Mouse (Mus musculus): ENCODE data around the gene Plbd2.

The Plbd2 gene

DNA sequence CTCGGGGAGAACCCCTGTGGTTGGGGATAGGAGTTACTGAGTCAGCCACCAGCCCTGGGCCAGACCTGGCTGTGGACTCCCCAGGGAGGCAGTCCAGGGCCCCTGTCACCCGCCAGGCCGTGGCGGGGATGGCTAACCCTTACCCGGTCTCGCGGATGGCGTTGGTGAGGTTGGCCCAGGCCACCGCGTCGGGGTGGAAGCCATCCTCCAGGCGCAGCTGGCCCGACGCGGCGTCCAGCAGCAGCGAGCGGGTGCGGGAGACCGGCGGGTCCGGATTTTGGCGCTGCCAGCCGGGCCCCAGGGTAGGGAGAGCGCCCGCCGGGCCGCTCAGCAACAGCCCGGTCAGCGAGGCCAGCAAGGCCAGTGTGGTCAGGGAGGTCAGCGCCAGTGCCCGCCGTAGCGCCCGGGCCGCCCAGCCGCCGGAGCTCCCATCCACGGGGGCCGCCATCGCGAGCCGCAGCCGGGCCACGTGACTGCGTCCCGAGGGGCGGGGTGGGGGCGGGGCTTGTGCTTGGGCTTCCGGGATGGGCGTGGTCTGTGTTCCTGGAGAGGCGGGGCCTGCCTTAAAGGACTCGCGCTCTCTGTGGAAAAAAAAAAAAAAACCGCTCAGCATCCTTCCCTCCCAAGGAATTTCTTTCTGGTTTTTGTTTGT is at the start of gene Plbd2:
Plbd2 (minus strand) TSS at position 482 of the 652 bp plus-strand sequence.
- TF ChIP-seq GATA4 (IDR thresholded peaks at IDR 0.05; ENCODE audit: insufficient replicate concordance, low read length): no peak

- TF ChIP-seq GATA4 (IDR thresholded peaks at IDR 0.05; ENCODE audit: insufficient replicate concordance, low read length): no peak
These were observed 47.2 kb upstream of the Plbd2 start for GRCm38 (mm10) chr5:120550673-120551072.

- no peak for TF ChIP-seq GATA4 (IDR thresholded peaks at IDR 0.05; ENCODE audit: insufficient replicate concordance, low read length)
These were observed 46.7 kb upstream of the Plbd2 start for GRCm38 (mm10) chr5:120550137-120550536.

DNA sequence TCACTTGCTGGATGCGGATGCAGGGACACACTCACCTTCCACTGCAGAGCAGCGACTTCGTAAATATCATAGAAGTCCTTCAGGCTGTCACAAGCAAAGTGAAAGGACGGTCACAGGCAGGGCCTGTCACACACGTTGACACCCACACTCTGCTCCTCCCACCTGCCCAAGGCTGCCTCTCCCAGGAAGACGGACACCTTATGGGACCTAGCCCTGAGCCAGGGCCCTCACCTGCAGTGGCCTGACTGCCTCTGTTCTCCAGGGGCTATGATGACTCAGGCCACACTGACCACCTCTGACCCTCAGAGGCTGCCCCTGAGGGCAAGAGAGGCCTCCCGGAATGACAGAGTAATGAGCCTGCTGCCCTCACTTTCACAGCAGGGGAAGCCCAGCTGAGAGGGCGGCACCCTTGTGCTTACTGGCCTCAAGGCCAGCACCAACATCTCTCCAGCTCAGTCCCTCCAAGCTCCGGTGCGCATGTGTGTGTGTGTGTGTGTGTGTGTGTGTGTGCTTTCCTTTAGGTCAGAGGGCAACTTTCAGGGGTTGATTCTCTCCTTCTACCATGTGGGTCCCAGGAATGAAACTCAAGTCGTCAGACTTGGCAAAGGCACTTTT is 44.9 kb upstream of the Plbd2 start:
- TF ChIP-seq GATA4 (IDR thresholded peaks at IDR 0.05; ENCODE audit: insufficient replicate concordance, low read length): no peak

GRCm38 (mm10) chr5:120536632-120537031 is 33.2 kb upstream of the Plbd2 start:
- TF ChIP-seq GATA4 (IDR thresholded peaks at IDR 0.05; ENCODE audit: insufficient replicate concordance, low read length): no peak

DNA sequence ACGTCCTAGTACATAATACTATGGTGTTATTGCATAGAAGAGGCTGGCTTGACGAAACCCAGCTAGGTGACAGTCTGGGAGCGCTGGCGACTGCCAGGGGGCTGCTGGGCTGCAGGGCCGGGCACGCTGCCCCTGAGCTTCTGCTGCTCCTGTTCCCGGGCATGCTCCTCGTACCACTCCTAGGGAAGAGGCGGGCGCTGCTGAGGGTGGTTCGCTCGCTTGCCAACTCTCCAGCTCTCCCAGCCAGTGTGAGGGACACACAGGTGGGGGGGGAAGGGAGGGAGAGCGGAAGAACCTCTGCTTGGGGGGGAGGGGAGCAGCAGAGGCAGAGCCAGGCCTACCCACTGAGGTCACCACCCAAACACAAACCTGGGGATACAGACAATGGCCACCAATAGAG is 32.6 kb upstream of the Plbd2 start:
- no peak for TF ChIP-seq GATA4 (IDR thresholded peaks at IDR 0.05; ENCODE audit: insufficient replicate concordance, low read length)

DNA sequence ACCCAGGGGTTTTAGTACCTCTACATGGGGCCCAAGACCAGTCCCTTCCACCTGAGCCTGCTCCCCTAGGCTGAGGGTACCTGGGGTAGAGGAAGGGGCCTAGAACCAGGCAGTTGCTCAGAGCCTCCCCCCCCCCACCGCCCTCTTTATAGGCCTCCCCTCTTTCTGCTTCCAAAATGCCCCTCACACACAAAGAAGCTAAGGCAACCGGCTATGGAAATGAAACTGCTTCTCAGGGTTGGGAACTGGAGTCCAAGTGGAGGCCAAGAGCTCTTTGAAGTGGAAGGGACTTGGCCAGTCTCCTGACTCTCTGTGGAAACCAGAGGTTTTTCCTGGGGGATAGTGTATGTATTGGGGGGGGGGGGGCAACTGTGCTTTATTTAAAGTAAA is 31.3 kb upstream of the Plbd2 start:
- no peak for TF ChIP-seq GATA4 (IDR thresholded peaks at IDR 0.05; ENCODE audit: insufficient replicate concordance, low read length)

GRCm38 (mm10) chr5:120534071-120534685 is 30.8 kb upstream of the Plbd2 start:
- TF ChIP-seq GATA4 (IDR thresholded peaks at IDR 0.05; ENCODE audit: insufficient replicate concordance, low read length): no peak

DNA sequence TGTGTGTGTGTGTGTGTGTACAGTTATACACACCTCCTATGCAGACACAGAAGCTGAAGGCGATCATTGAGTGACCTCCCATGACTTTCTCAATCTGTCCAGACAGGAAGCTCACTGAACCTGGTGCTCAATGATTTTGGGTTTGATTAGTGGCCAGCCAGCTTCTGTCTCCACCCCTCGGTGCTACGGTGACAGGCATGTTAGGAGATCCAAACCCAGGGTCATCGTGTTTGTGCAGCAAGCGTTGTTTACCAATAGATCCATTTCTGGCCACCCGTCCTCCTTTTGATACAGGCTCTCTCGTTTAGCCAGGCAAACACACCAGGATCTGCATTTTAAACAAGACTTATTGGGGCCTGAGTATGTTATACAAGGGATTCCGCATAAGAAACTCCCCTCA is 28.2 kb upstream of the Plbd2 start:
- no peak for TF ChIP-seq GATA4 (IDR thresholded peaks at IDR 0.05; ENCODE audit: insufficient replicate concordance, low read length)

DNA sequence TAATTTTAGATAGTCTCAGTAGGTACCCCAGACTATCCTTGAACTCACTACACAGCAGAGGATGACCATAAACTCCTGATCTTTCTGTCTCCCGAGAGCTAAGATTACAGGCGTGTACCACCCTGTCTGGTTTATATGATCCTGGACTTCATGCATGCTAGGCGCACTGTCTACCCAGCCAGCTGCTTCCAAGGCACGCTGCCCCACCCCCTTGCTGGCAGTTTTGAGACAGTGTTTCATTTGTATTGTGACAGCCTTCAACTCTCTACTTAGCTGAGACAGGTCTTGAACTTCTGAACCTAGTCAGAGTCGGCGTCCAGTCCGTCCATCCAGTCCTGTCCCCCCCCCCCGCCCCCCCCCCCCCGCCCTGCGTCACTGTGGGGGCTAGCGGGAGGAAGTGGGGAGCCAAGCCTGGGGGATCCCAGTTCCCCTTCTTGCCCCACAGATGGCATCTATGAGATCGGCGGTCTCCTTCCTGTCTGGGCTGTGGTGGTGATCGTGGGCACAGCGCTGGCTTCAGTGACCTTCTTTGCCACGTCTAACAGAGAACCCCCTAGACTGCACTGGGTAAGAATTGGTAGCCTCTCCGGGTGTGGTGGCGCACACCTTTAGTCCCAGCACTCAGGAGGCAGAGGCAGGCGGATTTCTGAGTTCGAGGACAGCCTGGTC is 24.0 kb upstream of the Plbd2 start:
- no peak for TF ChIP-seq GATA4 (IDR thresholded peaks at IDR 0.05; ENCODE audit: insufficient replicate concordance, low read length)

DNA sequence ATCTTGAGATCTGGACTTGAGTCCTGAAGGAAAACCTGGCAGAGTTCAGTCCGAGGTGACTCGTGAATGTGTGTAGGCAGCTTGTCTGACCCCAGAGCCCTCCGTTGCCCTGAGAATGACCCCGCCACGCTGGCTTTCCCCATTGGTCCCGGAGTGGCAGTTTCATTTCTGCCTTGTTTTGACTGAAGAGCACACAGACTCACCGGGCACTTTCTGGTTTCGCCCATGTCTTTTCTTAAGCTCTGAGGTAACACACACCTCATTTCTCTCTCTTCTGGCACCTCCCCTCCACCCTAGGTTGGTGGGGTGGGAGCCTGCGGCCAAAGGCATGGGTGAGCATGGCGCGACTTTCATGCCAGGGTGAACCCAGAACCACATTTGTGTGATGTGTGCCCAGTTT is 22.9 kb upstream of the Plbd2 start:
- TF ChIP-seq GATA4 (IDR thresholded peaks at IDR 0.05; ENCODE audit: insufficient replicate concordance, low read length): no peak

DNA sequence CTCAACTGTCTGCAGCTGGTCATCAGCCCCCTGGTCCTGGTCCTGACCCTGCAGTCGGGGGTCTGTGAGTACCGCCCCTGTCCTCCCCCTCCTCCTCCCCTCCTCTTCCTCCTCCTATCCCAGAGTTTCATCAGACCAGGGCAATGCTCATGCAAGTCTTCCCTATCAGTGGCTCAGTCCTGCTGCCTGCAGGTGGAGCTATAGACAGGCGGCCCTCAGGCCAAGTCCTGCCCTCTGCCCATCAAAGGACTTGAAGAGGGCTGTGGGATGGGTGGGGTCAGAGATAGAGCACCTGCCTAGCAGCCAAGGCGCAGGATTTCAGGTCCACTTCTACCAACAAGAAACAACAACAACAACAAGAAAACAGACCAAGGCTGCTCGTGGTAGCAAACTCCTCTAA is 22.3 kb upstream of the Plbd2 start:
- no peak for TF ChIP-seq GATA4 (IDR thresholded peaks at IDR 0.05; ENCODE audit: insufficient replicate concordance, low read length)

DNA sequence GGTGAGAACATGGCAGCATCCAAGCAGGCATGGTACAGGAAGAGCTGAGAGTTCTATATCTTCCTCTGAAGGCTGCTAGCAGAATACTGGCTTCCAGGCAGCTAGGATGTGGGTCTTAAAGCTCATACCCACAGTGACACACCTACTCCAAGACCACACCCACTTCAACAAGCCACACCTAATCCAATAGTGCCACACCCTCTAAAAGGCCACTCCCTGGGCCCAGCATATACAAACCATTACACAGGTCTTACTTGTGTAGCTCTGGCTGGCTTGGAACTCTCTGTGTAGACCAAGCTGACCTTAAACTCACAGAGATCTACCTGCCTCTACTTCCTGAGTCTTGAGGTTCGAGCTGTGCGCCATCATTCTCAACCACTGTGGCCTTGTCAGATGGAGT is 21.3 kb upstream of the Plbd2 start:
- TF ChIP-seq GATA4 (IDR thresholded peaks at IDR 0.05; ENCODE audit: insufficient replicate concordance, low read length): no peak

- no peak for TF ChIP-seq GATA4 (IDR thresholded peaks at IDR 0.05; ENCODE audit: insufficient replicate concordance, low read length)
These were observed 19.2 kb upstream of the Plbd2 start for GRCm38 (mm10) chr5:120522649-120523048.

GRCm38 (mm10) chr5:120517552-120517951 is 14.1 kb upstream of the Plbd2 start:
- TF ChIP-seq GATA4 (IDR thresholded peaks at IDR 0.05; ENCODE audit: insufficient replicate concordance, low read length): no peak
